Mouse (Mus musculus): Measurements from ENCODE around the gene Csf2rb2. TPM values are rescaled to one million over a fixed set of nuclear protein-coding genes. Genes with fewer than 3 reads are reported as not detected.

The Csf2rb2 gene
- polyA plus RNA-seq, 1 experiment from 2014 or later, result 0.32 TPM

GRCm38 (mm10) chr15:78246143-78247116, 59.1 kb downstream of the Csf2rb2 start:
- Histone ChIP-seq H3K9me3 (ENCODE audit: control insufficient read depth, low read length) (no peaks in the 10 kb centered on the region), H3K36me3 (ENCODE audit: control insufficient read depth, insufficient read depth, low read length) (no peaks in the 10 kb centered on the region), H3K4me3 (ENCODE audit: low read length) (no peak overlapping the region), H3K27ac (ENCODE audit: low read length) (no peak overlapping the region), H3K4me2 (ENCODE audit: low read depth, low read length) (no peak overlapping the region), H3K9ac (ENCODE audit: low read depth, low read length) (no peak overlapping the region), H3K27me3 (replicated peaks; ENCODE audit: control insufficient read depth, insufficient read depth, low read length) (no peaks in the 10 kb centered on the region), H3K4me1 (ENCODE audit: control insufficient read depth, insufficient read depth, low read length) (no peaks in the 10 kb centered on the region)
- WGBS, result 68% methylated on average over 18 of the region's 18 CpGs
- no peak for ATAC-seq

- no peaks in the 10 kb centered on the region for H3K9me3 ChIP-seq (ENCODE audit: control insufficient read depth, low read length)
- WGBS, result 69% methylated on average over 7 of the region's 7 CpGs
- no peak for ATAC-seq
- H3K36me3 ChIP-seq (ENCODE audit: control insufficient read depth, insufficient read depth, low read length), result no peaks in the 10 kb centered on the region
- H3K27ac ChIP-seq (ENCODE audit: low read length), result peak within 1 kb of the TSS; percentile 57
- H3K4me3 ChIP-seq (ENCODE audit: low read length), result no peak within 1 kb of the TSS
- no peaks in the 10 kb centered on the region for H3K4me1 ChIP-seq (ENCODE audit: control insufficient read depth, insufficient read depth, low read length)
- H3K27me3 ChIP-seq (replicated peaks; ENCODE audit: control insufficient read depth, insufficient read depth, low read length), result no peaks in the 10 kb centered on the region
- 0 out of 2 replicates have a peak within 1 kb of the TSS, but pooled peaks have one; percentile 10 for H3K9ac ChIP-seq (ENCODE audit: low read depth, low read length)
- no peak within 1 kb of the TSS for H3K4me2 ChIP-seq (ENCODE audit: low read depth, low read length)
Measured at GRCm38 (mm10) chr15:78244695-78245492, 60.6 kb downstream of the Csf2rb2 start, which contains the start of gene Ncf4. Gene Ncf4 (plus strand): TSS chr15:78244801.

GRCm38 (mm10) chr15:78243774-78244173, 61.7 kb downstream of the Csf2rb2 start:
- no peaks in the 10 kb centered on the region for H3K36me3 ChIP-seq (ENCODE audit: control insufficient read depth, insufficient read depth, low read length)
- WGBS, result 54% methylated on average over 6 of the region's 6 CpGs
- H3K27me3 ChIP-seq (replicated peaks; ENCODE audit: control insufficient read depth, insufficient read depth, low read length), result no peaks in the 10 kb centered on the region
- H3K9ac ChIP-seq (ENCODE audit: low read depth, low read length), result 0 out of 2 replicates have a peak overlapping the region, but pooled peaks have one; percentile 10
- ATAC-seq, result peak; percentile 42; the same call in 1 of the 2 replicates
- no peaks in the 10 kb centered on the region for H3K4me1 ChIP-seq (ENCODE audit: control insufficient read depth, insufficient read depth, low read length)
- H3K4me2 ChIP-seq (ENCODE audit: low read depth, low read length), result no peak overlapping the region
- no peaks in the 10 kb centered on the region for H3K9me3 ChIP-seq (ENCODE audit: control insufficient read depth, low read length)
- peak overlapping the region; percentile 57 for H3K27ac ChIP-seq (ENCODE audit: low read length)
- no peak overlapping the region for H3K4me3 ChIP-seq (ENCODE audit: low read length)

- ATAC-seq, result no peak
- Histone ChIP-seq H3K36me3 (ENCODE audit: control insufficient read depth, insufficient read depth, low read length) (no peaks in the 10 kb centered on the region), H3K27me3 (replicated peaks; ENCODE audit: control insufficient read depth, insufficient read depth, low read length) (no peaks in the 10 kb centered on the region), H3K27ac (ENCODE audit: low read length) (peak overlapping the region; percentile 37; the same call in 1 of the 2 replicates), H3K4me1 (ENCODE audit: control insufficient read depth, insufficient read depth, low read length) (no peaks in the 10 kb centered on the region), H3K9me3 (ENCODE audit: control insufficient read depth, low read length) (no peaks in the 10 kb centered on the region), H3K4me2 (ENCODE audit: low read depth, low read length) (no peak overlapping the region), H3K9ac (ENCODE audit: low read depth, low read length) (no peak overlapping the region), H3K4me3 (ENCODE audit: low read length) (no peak overlapping the region)
- 79% methylated on average over 8 of the region's 8 CpGs for WGBS
Measured at GRCm38 (mm10) chr15:78243061-78243460, 62.5 kb downstream of the Csf2rb2 start.

GRCm38 (mm10) chr15:78241335-78241734, 64.2 kb downstream of the Csf2rb2 start:
- WGBS, result 46% methylated on average over 11 of the region's 11 CpGs
- no peaks in the 10 kb centered on the region for H3K36me3 ChIP-seq (ENCODE audit: control insufficient read depth, insufficient read depth, low read length)
- no peak overlapping the region for H3K9ac ChIP-seq (ENCODE audit: low read depth, low read length)
- H3K4me2 ChIP-seq (ENCODE audit: low read depth, low read length), result no peak overlapping the region
- ATAC-seq, result no peak
- no peak overlapping the region for H3K27ac ChIP-seq (ENCODE audit: low read length)
- H3K27me3 ChIP-seq (replicated peaks; ENCODE audit: control insufficient read depth, insufficient read depth, low read length), result no peaks in the 10 kb centered on the region
- H3K4me3 ChIP-seq (ENCODE audit: low read length), result no peak overlapping the region
- H3K4me1 ChIP-seq (ENCODE audit: control insufficient read depth, insufficient read depth, low read length), result no peaks in the 10 kb centered on the region
- H3K9me3 ChIP-seq (ENCODE audit: control insufficient read depth, low read length), result no peaks in the 10 kb centered on the region

- ATAC-seq, result no peak
- H3K4me1 ChIP-seq (ENCODE audit: control insufficient read depth, insufficient read depth, low read length), result no peaks in the 10 kb centered on the region
- H3K9ac ChIP-seq (ENCODE audit: low read depth, low read length), result no peak overlapping the region
- H3K4me2 ChIP-seq (ENCODE audit: low read depth, low read length), result no peak overlapping the region
- H3K36me3 ChIP-seq (ENCODE audit: control insufficient read depth, insufficient read depth, low read length), result no peaks in the 10 kb centered on the region
- H3K4me3 ChIP-seq (ENCODE audit: low read length), result no peak overlapping the region
- H3K27me3 ChIP-seq (replicated peaks; ENCODE audit: control insufficient read depth, insufficient read depth, low read length), result no peaks in the 10 kb centered on the region
- H3K27ac ChIP-seq (ENCODE audit: low read length), result no peak overlapping the region
- whole genome bisulfite sequencing, result 57% methylated on average over 14 of the region's 14 CpGs
- H3K9me3 ChIP-seq (ENCODE audit: control insufficient read depth, low read length), result no peaks in the 10 kb centered on the region
Measured at GRCm38 (mm10) chr15:78239956-78240617, 65.4 kb downstream of the Csf2rb2 start.

- no peak overlapping the region for H3K9ac ChIP-seq (ENCODE audit: low read depth, low read length)
- no peak overlapping the region for H3K4me3 ChIP-seq (ENCODE audit: low read length)
- no peaks in the 10 kb centered on the region for H3K27me3 ChIP-seq (replicated peaks; ENCODE audit: control insufficient read depth, insufficient read depth, low read length)
- H3K36me3 ChIP-seq (ENCODE audit: control insufficient read depth, insufficient read depth, low read length), result no peaks in the 10 kb centered on the region
- no peaks in the 10 kb centered on the region for H3K4me1 ChIP-seq (ENCODE audit: control insufficient read depth, insufficient read depth, low read length)
- H3K9me3 ChIP-seq (ENCODE audit: control insufficient read depth, low read length), result no peaks in the 10 kb centered on the region
- H3K4me2 ChIP-seq (ENCODE audit: low read depth, low read length), result no peak overlapping the region
- WGBS, result 29% methylated on average over 10 of the region's 10 CpGs
- ATAC-seq, result no peak
- H3K27ac ChIP-seq (ENCODE audit: low read length), result no peak overlapping the region
Measured at GRCm38 (mm10) chr15:78239453-78239852, 66.1 kb downstream of the Csf2rb2 start.

GRCm38 (mm10) chr15:78234823-78235509, 70.6 kb downstream of the Csf2rb2 start:
- Histone ChIP-seq H3K27me3 (replicated peaks; ENCODE audit: control insufficient read depth, insufficient read depth, low read length) (no peaks in the 10 kb centered on the region), H3K4me3 (ENCODE audit: low read length) (no peak overlapping the region), H3K36me3 (ENCODE audit: control insufficient read depth, insufficient read depth, low read length) (no peaks in the 10 kb centered on the region), H3K9ac (ENCODE audit: low read depth, low read length) (no peak overlapping the region), H3K27ac (ENCODE audit: low read length) (no peak overlapping the region), H3K4me1 (ENCODE audit: control insufficient read depth, insufficient read depth, low read length) (peaks cover 3% of the 10 kb centered on the region; the same call in 1 of the 2 replicates), H3K9me3 (ENCODE audit: control insufficient read depth, low read length) (peaks cover 4% of the 10 kb centered on the region; the same call in 1 of the 2 replicates), H3K4me2 (ENCODE audit: low read depth, low read length) (no peak overlapping the region)
- 62% methylated on average over 5 of the region's 5 CpGs for WGBS
- peak; percentile 76; the same call in 1 of the 2 replicates for ATAC-seq

Data from intestine, embryonic 16.5 days (tissue).